Mouse (Mus musculus): ENCODE data around the gene Hoxb1.

Gene Hoxb1

GRCm38 (mm10) chr11:96349491-96350340, 15.8 kb upstream of the Hoxb1 start:
- peak; percentile 80 for DNase-seq (ENCODE audit: low read depth, low spot score)

GRCm38 (mm10) chr11:96350341-96350624, 15.3 kb upstream of the Hoxb1 start, which contains the start of gene Hoxb2:
Gene Hoxb2, plus strand, starts transcription at chr11:96350525.
- DNase-seq (ENCODE audit: low read depth, low spot score) = no peak

- no peak for DNase-seq (ENCODE audit: low read depth, low spot score)
Observed at GRCm38 (mm10) chr11:96350791-96351190, 14.8 kb upstream of the Hoxb1 start.

- DNase-seq (ENCODE audit: low read depth, low spot score) = no peak
Observed at GRCm38 (mm10) chr11:96351312-96351711, 14.2 kb upstream of the Hoxb1 start.

- DNase-seq (ENCODE audit: low read depth, low spot score) = peak; percentile 87
Observed at GRCm38 (mm10) chr11:96351831-96352230, 13.7 kb upstream of the Hoxb1 start.

- DNase-seq (ENCODE audit: low read depth, low spot score) = no peak
Observed at GRCm38 (mm10) chr11:96352691-96353521, 12.6 kb upstream of the Hoxb1 start.

- no peak for DNase-seq (ENCODE audit: low read depth, low spot score)
Observed at GRCm38 (mm10) chr11:96353522-96353841, 12.1 kb upstream of the Hoxb1 start.

GRCm38 (mm10) chr11:96353939-96354338, 11.6 kb upstream of the Hoxb1 start:
- no peak for DNase-seq (ENCODE audit: low read depth, low spot score)

- DNase-seq (ENCODE audit: low read depth, low spot score) = no peak
Observed at GRCm38 (mm10) chr11:96354376-96354775, 11.2 kb upstream of the Hoxb1 start.

- DNase-seq (ENCODE audit: low read depth, low spot score) = no peak
Observed at GRCm38 (mm10) chr11:96354801-96355311, 10.7 kb upstream of the Hoxb1 start.

GRCm38 (mm10) chr11:96363807-96364206, 1.7 kb upstream of the Hoxb1 start:
- no peak for DNase-seq (ENCODE audit: low read depth, low spot score)

- DNase-seq (ENCODE audit: low read depth, low spot score) = no peak
Observed at GRCm38 (mm10) chr11:96366092-96367041, 815 bp downstream of the Hoxb1 start.

- no peak for DNase-seq (ENCODE audit: low read depth, low spot score)
Observed at GRCm38 (mm10) chr11:96367141-96367540, 1.6 kb downstream of the Hoxb1 start.

GRCm38 (mm10) chr11:96368686-96369085, 3.1 kb downstream of the Hoxb1 start:
- no peak for DNase-seq (ENCODE audit: low read depth, low spot score)

GRCm38 (mm10) chr11:96369140-96369539, 3.6 kb downstream of the Hoxb1 start:
- DNase-seq (ENCODE audit: low read depth, low spot score) = no peak

GRCm38 (mm10) chr11:96371726-96372125, 6.2 kb downstream of the Hoxb1 start:
- DNase-seq (ENCODE audit: low read depth, low spot score) = no peak

GRCm38 (mm10) chr11:96372519-96372918, 7.0 kb downstream of the Hoxb1 start:
- DNase-seq (ENCODE audit: low read depth, low spot score) = no peak

GRCm38 (mm10) chr11:96374810-96375209, 9.3 kb downstream of the Hoxb1 start:
- no peak for DNase-seq (ENCODE audit: low read depth, low spot score)

GRCm38 (mm10) chr11:96383381-96383780, 17.8 kb downstream of the Hoxb1 start:
- DNase-seq (ENCODE audit: low read depth, low spot score) = no peak

GRCm38 (mm10) chr11:96387635-96388034, 22.1 kb downstream of the Hoxb1 start:
- no peak for DNase-seq (ENCODE audit: low read depth, low spot score)

GRCm38 (mm10) chr11:96396772-96397626, 31.4 kb downstream of the Hoxb1 start:
- peak; percentile 61 for DNase-seq (ENCODE audit: low read depth, low spot score)
